Mouse (Mus musculus) heart, postnatal 36 days (tissue): ENCODE results near the gene Samd10. TPM values are rescaled to one million over a fixed set of nuclear protein-coding genes. Genes with fewer than 3 reads are reported as not detected.
A peak's percentile ranks its signal among the peaks of the same experiment; 100 is the strongest.

ENCODE experiments used
- DNase-seq, 2 experiments: peaks; one replicate each; pipeline ENCODE4 v3.0.0; 2021 to 2022
- intact Hi-C: fragments of 180-260 bp; cut with DNase I; formaldehyde crosslinking; loops from one replicate; pipeline ENCODE4 v1.15.1; 2025
- total RNA-seq, 2 experiments: library from RNA; stranded (reverse); gene quantifications; 2 replicates each; pipeline ENCODE4 v1.2.3; 2021

Samd10 gene
- total RNA-seq, 2 experiments from 2014 or later, result 2.3 to 2.4 TPM

DNA sequence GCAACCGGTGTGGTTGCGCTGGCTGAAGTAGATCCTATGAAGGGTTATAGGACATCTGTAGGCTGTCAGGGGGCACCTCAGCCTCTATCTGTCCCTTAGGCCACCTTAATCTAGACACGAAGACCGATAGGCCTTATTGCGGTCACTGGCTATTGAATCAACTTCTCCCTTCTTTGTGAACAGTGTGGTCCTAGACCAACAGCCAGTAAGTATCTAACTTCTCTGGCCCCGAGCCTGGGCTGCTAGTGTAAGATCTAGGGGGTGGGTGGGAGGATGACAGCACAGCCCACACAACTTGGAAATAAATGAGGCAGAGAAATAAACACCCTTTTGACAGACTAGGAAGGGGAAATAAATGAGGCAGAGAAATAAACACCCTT, 6.0 kb downstream of the Samd10 start:
- intact Hi-C loops, result no loop called here
- DNase-seq, result no peak

GRCm38 (mm10) chr2:181592231-181593041, 6.6 kb downstream of the Samd10 start, which contains the start of gene Zfp512b:
Zfp512b (minus strand) TSS chr2:181592803.
- DNase-seq, result peak; percentile 50 to 68
- intact Hi-C loops, result no loop called here

DNA sequence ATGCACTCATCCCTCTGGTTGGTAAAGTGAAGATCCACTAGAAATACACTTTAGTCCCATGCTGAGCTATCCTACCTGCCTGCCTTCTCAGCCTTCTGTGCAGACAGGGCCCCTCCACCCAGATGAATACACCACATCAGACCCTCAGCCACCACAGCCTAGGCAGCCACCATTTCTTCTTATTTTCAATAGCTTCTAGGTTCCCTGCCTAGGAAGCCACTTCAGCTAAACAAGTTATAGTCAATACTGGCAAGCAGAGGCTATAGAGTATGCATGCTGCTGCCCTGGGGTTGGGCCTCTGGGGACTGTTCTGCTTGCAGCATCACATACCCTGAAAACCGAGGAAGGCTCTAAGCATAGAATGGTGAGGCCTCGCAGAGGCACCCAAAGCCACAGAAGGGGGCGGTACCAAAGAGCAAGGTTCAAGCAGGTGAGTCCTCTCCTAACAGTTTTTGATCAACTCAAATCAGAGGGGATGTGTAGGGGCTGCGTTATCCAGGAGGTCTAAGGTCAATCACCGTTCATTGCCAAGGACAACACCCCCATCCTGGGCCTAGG, 7.4 kb downstream of the Samd10 start, which contains the start of gene Prpf6:
Gene Prpf6, plus strand, starts transcription at position 341 of the 558 bp plus-strand sequence.
- no peak for DNase-seq
- intact Hi-C loops, result no loop called here

DNA sequence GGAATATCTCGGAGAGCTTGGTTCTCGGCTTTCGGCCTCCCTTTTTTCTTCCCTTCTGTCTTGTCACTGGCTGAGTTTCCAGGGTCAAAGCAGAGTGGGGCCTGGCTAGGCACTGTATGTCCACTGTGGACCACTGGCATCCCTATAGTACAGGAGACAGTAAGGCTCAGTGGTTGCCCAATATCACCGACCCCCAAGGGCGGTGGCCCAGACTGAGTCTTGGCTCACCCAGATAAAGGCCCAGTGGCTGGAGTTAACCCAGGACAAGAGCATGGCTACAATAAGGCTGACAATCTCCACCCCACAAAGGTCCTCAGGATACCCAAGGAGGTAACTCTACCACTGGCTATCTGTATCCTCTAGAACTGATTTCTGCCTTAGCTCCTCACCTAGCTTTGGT, 8.5 kb downstream of the Samd10 start:
- intact Hi-C loops, result no loop called here

GRCm38 (mm10) chr2:181589732-181590105, 9.3 kb downstream of the Samd10 start:
- intact Hi-C loops, result no loop called here
- DNase-seq, result no peak

More for the DNA sequence above, 8.5 kb downstream of the Samd10 start:
- DNase-seq, result no peak

DNA sequence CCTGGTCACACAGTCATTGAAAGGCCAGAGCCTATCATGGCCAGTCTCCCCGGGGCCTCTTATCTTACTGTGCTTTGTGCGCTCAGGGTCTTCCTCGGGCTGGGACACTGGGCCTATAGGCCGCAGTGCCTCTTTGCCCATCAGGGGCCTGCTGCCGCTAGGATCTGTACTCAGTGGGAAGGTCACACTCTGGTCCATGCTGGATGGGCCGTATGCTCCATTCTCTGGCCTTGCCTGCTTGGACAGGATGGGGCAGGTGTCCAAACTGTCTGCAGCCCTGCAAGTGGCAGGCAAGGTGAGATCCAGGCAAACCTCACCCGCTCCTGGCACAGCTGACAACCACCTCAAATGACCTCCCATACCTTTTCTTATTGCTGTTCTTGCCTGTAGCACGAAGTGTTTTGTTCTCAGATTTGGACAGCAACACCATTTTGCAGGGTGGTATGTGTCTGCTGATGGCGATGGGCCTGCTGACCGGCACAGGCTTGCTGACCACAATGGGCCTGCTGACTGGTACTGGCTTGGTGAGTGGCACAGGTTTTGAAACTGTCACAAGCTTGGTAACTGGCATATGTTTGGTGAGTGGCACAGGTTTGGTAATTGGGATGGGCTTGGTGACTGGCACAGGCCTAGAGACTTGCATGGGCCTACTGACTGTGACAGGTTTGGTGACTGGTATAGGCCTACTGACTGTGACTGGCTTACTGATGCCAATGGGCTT, 9.8 kb downstream of the Samd10 start:
- DNase-seq, result no peak
- intact Hi-C loops, result no loop called here

GRCm38 (mm10) chr2:181588229-181588780, 10.7 kb downstream of the Samd10 start:
- intact Hi-C loops, result no loop called here
- no peak for DNase-seq

GRCm38 (mm10) chr2:181587796-181588195, 11.2 kb downstream of the Samd10 start:
- intact Hi-C loops, result no loop called here
- no peak for DNase-seq

DNA sequence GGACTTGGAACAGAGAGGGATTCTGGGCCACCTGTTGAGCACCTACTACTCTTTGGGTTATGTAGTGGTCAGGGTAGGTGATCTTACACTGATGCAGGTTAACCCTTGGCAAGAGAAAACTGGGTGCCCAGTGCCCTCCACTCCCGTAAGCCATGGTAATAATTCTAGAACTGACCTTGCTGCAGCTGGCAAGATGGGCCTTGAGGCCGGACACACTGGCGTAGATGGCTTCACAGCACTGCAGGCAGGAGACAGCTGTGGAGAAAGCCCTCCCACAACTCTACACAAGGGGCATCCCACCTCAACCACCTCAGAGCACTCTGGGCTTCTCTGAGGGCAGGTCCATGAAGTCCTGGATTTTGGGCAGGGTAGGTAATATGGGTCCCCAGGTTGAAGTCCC, 12.9 kb downstream of the Samd10 start:
- DNase-seq, result no peak
- intact Hi-C loops, result no loop called here

DNA sequence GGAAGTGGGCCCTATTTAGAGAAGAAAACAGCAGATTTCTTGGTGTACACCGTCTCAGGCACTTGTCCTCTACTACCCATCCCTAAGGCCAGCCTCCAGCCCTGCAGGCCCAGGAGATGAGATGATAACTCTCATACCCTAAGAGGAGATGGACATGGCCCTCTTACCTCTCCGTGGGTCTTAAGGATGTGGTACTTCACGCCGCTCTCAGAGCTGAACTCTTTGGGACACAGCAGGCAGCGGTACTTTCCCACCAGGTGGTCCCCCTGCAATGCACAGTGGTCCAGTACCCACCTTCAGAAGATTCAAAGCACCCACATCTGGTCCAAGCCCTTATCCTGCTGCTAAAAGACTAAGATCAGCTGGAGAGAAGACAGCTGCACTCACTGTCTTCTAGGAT, 13.5 kb downstream of the Samd10 start:
- intact Hi-C loops, result no loop called here
- no peak for DNase-seq

GRCm38 (mm10) chr2:181584411-181584942, 14.5 kb downstream of the Samd10 start, which contains the start of gene Uckl1:
Uckl1 (minus strand) TSS chr2:181584892.
- no peak for DNase-seq
- intact Hi-C loops, result loop anchor here (5.0 kb wide), 1 partner anchor 192 kb away; no protein-coding TSS in a partner anchor

GRCm38 (mm10) chr2:181583460-181584257, 15.4 kb downstream of the Samd10 start:
- no peak for DNase-seq
- intact Hi-C loops, result loop anchor here (5.0 kb wide), 1 partner anchor 191 kb away; no protein-coding TSS in a partner anchor

DNA sequence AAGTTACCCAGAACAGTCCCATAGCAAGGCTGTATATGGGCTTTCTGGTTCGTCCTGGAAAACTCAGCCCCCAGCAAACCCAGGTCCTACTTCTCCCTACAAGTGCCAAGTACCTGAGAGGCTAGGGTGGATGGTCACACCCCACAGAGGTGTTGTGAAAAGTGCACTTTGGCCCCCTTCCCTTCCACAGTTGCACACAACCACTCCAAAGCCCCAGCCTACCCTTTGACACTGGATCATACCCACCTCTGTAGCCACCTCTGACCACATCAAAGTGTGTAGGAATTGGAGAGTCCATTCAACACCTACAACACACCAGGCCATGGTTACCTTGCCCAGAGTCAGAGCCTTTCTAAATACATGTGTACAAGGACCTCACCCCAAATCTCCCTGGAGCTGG, 16.1 kb downstream of the Samd10 start:
- intact Hi-C loops, result loop anchor here (5.0 kb wide), 1 partner anchor 191 kb away; no protein-coding TSS in a partner anchor

DNA sequence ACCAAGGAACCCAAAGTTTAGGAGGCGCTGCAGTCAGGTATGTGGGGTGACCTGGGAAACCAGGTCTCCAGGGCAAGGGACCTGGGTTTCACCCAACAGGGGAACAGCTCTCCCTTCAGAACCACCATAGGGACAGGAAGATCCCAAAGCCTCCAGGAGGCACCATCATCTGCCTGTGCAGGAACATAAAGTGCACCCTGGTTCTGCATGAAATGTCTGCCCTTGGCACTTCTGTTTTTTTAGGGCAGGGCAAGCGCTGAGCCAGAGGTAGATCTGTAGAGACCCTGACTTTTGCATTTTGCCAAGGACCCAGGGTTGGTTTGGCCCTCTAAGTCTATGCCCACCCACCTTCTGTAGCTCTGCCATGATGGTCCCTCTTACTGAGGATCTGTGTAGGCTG, 16.7 kb downstream of the Samd10 start:
- no peak for DNase-seq

More for the DNA sequence above, 16.1 kb downstream of the Samd10 start:
- DNase-seq, result no peak

GRCm38 (mm10) chr2:181581402-181582120, 17.5 kb downstream of the Samd10 start:
- intact Hi-C loops, result loop anchor here (1.0 to 5.0 kb wide), 2 partner anchors 61 to 189 kb away; partner anchors contain the start of gene Dnajc5
- DNase-seq, result peak; percentile 88

More for the DNA sequence above, 16.7 kb downstream of the Samd10 start:
- intact Hi-C loops, result loop anchor here (5.0 kb wide), 1 partner anchor 190 kb away; no protein-coding TSS in a partner anchor

DNA sequence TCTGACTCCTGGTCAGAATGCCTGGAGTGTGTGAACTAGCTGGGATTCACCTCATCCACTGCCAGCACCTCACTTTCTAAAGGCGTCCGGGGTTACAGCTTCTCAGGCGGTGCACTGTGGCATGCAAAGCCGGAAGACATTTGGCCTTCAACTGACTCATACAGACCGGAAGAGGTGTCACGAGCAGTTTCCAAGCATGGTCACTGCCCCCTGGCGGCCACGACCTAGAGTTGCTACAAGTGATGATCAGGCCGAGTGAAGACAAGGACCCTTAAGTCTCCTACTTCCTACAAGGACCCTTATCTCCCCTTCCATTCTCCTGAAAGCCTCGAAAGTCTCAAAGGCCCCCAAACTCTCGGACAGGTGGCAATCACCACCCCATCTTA, 18.0 kb downstream of the Samd10 start:
- peak; percentile 81 to 83 for DNase-seq
- intact Hi-C loops, result loop anchor here (1.0 to 5.0 kb wide), 2 partner anchors 61 to 189 kb away; partner anchors contain the start of gene Dnajc5

GRCm38 (mm10) chr2:181580131-181580772, 18.8 kb downstream of the Samd10 start:
- peak in 1 of 2 experiments; percentile 1 for DNase-seq
- intact Hi-C loops, result loop anchor here (5.0 kb wide), 1 partner anchor 188 kb away; no protein-coding TSS in a partner anchor

GRCm38 (mm10) chr2:181579681-181580080, 19.3 kb downstream of the Samd10 start:
- DNase-seq, result no peak
- intact Hi-C loops, result loop anchor here (5.0 kb wide), 1 partner anchor 187 kb away; no protein-coding TSS in a partner anchor
